Mouse (Mus musculus) right cerebral cortex, postnatal 4 days (tissue): ENCODE results near the gene Ndfip2.

Experiments
- DNase-seq: peaks from one replicate; pipeline ENCODE4 v3.0.0-alpha.2; 2022

Ndfip2 gene

DNA sequence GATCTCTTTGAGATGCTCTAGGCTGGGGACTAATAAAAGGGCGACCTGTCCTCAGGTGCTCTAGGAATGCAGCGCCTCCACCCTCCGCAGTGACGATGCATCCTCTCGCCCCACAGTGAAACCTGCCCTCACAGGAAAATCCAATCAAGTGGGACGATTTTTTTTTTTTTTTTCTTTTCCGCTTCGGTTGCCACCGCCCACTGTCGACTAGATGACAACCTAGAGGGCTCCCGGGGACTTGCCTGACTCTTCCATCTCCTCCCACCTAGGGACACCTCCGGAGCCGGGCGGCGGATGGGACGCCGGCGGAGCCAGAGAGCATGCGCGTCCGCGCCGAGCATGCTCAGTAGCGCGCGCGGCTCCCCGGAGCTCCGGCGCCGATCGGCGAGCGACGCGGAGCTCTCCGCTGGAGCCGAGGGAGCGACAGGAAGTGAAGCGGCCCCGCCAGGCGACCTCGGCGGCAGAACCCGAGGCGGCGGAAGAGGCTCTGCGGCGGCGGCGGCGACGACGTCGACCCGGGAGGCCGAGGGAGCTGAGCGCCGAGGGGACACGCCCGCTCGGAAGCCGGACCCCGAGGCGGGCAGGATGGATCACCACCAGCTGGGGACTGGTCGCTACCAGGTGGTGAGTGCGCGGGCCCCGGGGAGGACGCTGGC is at the start of gene Ndfip2:
Gene Ndfip2 (plus strand): TSS at position 195 of the 656 bp plus-strand sequence.
- peak; percentile 82 for DNase-seq

DNA sequence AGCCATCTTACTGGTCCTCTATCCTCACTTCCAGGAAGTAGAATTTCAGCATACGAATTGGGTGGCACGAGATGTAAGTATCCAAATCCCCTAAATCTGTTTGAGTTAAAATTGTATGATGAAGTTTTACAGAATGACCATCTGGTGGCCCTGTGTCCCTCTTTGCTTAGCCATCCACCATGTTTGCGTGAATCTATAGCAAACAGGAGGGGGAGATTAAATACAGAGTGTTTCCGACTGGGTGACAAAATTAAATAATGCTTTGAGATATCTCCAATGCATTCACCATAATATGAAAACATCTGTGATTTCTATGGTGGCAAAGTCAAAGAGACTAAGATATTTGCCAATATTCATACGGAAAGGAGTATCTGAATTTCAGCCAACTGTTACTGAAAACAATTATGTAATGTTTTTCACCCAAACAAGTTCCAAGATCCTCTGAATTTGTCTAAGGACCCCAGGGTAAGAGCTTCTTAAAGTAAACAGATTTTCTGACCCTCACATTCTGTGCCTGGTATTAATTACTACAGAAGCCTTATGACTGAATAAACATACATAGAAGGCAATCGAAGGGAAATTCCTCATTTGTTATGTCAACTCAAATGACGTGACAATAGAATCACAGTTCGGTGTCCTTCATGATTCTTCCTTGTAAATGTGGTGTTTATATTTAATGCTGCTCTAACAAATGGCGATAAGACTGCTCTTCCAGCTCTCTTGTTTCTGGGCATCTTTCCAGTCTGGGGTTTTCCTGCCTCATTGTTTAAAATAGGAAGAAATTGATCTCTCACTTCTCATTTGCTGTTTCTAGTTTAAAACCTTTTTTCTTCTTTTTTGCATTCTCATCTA is 38.6 kb upstream of the Ndfip2 start:
- DNase-seq = no peak

DNA sequence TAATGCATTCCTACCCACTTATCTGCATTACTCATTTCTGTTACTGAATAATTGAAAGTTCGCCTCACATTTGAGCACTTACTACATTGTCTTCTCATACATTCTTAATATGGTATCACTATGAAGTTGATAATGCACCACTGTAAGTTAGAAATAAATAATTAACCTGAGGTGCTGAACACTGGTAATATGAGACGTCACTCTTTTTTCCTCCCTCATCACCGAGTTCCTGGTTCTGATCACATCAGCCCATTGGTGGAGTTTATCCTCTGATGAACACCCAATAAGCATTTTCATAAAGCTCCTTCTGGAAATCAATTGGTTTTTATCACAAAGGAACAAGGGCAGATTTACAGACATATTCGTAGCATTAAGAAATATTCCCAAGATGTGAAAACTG is 36.1 kb upstream of the Ndfip2 start:
- DNase-seq = no peak

DNA sequence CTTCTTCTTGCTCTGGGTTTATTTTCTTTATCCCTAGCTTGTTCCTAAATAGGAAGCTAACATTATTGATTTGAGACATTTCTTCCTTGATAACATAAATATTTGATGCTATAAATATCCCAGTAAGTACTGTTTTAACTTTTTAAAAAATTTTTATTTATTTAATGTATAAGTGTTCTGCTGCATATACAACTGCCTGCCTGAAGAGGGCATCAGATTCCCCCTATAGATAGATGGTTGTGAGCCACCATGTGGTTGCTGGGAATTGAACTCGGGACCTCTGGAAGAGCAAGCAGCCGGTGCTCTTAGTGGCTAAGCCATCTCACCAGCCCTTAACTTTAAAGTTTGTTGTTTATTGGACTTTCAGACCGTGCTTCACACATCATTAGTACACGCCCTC is 32.6 kb upstream of the Ndfip2 start:
- DNase-seq = no peak

DNA sequence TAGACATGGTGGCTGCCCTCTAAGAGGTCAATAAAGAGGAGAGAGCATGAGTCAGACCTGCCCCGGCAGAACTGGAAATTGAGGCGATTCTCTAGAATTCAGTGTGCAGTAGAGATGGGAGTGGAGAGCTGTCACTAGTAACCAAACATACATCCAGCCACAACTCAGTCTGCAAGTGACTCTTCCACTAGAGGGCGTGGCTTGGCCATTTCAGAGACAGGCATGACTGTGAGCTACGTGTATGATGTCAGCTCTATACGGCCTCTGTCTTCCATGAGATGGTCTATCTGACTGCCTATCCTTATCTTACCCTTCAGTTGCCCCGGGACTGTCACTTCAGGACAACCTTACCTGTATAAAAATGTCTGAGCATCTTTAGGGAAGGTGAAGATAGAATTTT is 26.0 kb upstream of the Ndfip2 start:
- DNase-seq = no peak

DNA sequence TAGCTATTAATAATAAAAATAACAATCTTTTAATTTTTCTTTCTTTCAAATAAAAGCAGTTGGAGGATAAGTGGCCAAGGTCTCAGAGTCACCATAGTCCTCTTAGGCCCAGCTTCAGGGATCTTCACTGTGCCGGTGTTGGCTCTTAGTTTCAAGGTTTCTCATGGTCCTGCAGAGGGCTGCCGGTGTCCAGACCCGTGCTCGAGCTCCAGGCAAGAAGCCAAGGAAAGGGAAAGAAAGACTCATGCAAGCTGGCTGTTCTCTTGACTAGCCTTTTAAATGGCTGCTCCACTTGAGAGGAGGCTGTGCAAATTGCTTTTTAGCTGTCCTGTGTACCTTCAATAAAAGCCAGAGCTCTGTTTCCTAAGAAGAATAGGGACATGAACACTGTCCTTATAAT is 21.8 kb upstream of the Ndfip2 start:
- no peak for DNase-seq

DNA sequence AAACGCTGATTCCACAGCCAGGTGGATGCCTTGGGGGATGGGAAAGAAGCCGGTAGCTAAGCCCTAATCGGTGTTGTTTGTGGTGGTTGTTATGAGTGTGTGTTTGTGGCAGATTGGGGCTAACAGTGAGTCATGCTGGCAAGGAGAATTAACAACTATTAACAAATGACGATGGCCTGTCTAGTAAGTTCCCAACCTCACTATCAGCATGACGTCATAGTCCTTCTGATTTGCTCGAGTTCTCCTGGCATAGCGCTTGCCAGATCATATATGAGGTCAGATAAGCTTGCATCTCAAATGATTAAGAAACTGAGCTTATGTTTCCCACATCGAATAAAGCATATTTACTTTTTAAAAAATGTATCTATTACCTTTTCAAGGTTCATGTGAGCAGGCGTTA is 20.6 kb upstream of the Ndfip2 start:
- no peak for DNase-seq

DNA sequence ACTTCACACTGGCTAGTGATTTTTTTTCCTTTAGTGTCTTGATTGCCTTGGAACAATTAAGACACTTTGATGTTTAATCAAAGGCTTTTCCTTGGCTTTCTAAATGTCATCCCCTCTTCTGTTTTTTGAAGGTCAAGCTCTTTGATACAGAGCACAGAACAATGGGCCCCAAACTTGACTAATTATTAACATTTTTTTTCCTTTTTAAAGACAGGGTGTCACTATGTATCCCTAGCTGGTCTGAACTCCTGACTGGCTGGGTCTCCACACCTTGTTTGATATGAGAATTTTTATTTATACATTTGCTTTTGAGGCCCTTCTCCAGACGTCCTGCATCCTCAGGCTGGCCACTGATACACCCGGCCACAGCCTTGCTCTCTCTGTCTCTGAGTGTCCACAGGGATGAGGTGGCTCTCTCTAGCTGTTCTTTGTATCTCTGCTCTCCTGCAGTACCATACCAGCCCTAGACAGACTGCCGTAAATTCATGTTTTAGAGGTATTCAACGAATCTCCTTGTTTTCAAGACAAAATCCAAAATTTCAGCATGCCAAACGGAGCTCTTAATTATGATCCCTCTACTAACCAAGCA is 19.8 kb upstream of the Ndfip2 start:
- no peak for DNase-seq

DNA sequence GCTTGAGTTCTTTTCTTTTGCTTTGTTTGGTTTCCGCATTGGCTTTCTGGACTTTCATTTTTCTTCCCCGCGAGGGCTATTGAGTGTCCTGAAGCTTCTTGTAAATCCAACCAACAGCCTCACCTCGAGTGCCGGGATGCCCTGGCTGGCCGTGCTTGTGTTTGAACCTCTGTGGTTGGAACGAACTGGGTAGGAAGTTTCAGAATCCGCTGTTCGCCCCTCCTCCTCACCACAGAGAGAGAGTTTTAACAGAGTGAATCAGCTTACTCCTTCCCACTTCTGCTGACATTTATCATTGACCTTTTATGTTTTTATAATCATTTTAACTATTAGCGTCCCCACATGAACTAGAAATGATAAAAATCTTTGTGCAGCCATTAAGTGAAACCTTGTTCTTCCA is 18.3 kb upstream of the Ndfip2 start:
- no peak for DNase-seq

DNA sequence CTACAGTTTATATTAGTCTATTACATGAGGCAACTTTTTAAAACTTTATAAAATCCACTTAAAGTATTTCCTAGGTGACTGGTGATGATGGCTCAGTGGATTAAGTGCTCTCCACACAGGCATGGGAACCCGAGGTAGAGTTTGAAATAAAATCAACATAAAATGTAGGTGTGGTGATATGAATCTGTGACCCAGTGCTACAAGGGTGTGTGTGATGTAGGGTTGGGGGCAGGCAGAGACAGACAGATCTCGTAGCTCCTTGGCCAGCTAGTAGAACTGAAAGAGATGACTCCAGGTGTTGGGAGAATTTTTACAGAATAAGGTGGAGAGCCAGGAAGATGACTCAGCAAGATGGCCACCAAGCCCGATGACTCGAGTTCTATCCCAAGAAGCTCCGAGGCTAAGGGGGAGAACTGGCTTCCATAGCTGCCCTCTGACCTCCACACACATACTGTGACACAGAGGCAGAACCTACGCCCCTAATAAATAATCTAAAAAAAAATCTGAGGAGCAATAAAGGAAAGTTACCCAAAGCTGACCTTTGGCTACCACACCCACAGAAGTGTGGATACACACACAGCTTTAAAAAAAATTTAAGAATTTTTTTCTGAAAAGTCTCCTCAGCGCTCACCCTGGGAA is 14.4 kb upstream of the Ndfip2 start:
- DNase-seq = no peak

DNA sequence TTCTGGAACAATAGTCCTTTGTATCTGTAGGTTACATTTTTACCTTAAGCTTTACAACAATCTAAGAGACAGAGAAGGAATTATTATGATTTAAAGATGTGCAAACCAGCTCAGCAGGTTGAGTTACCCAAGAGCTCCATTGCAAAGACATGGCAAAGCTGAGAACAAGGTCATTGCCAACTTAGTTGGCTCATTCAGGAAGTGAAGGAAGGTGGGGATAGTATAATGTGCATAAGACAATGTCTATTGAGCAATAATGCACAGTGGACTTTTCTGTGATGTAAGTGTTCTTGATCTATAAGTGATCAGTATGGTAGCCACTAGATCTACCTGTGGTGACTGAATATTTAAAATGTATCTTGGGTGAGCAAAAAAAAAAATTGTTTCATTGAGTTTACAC is 7.3 kb upstream of the Ndfip2 start:
- no peak for DNase-seq

DNA sequence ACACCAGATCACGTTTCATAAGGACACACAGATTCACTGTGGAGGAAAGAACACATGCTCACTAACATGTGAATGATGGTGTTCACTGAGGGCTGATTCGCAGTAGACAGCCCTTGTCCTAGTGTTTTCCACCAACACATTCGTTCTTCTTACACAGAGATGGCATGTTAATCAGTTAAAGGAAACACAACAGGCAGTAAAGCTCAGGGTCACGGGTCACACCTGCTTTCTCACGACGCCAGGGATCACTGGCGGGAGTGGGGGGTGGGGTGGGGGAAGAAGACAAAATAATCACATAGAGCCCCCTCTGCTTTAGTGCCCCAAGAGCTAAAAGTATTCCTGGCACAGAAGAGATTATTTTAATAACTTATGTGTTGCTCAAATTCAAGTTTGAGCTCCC is 5.1 kb upstream of the Ndfip2 start:
- no peak for DNase-seq

DNA sequence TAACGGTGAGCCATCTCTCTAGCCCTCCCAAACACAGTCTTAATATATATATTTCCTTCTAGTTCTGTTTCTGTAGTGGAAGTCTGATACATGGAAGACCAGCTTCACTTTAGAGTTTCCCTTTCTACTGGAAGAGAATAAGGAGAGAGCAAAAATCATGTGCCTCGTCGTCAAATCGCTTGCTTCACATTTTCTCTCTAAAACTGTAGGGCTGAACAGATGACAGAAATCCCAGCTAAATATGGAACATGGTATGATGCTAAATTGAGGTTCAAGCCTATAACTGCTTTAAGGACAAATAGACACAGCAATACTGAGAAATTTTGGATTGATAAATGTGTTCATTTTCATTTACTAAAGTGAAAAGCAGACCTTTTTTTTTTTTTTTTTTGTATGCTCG is 4.0 kb upstream of the Ndfip2 start:
- no peak for DNase-seq

DNA sequence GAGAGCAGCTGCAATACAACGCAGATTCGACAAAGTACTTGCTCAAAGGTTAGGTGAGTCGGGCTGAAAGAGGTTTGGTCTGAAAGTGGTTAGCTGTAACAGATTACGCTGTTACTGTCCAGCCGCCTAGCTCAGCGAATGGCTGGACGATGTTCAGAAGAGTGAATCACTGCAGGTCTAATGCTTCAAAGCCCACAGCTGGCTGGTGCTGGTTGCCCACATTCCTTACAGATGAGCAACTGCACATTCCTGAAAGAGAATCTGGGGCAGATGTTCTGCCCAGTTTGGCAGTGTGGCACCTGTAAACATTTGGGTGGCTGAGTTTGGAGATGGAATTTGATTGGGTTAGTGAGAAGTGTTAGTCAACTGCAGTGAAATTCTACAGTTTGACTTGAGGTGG is 2.8 kb upstream of the Ndfip2 start:
- no peak for DNase-seq

DNA sequence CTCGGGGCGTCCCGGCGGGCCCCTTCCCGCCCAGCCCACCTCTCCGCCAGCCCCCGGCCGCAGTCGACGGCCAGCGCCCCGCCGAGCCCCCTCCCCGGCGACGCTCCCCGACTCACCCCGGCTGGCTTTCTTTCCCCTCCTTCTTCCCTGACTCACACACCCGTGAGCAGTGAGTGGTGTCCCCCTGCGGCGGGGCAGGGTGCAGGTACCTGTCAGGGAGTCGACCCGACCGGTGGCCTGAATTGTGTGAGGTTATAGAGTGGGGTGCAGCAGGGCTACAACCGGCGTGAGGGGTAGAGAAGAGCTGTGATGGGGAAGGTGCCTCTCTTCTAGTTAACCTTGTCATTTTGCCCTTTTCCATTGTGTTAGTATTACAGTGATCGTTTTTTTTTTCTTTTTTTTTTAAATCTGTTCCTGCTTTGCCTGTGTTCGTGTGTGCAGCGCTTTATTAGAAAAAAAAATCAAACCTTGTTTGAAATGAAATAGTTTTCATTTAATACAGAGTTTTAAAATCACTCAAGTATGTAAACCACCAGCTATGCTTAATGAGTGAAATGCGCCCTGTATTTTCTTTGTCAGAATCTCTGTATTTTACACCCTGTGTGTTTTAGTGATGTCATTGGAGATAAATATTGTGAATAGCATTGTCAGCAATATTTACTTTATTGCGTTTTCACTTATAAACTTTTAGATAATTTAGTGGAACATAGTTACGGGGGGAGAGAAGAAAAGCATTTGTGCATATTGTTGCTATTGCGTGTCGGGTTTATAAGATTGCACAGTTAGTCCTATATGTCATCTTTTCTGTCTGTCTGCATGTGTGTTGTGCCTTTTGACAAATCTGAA is 885 bp downstream of the Ndfip2 start:
- DNase-seq = peak; percentile 35

DNA sequence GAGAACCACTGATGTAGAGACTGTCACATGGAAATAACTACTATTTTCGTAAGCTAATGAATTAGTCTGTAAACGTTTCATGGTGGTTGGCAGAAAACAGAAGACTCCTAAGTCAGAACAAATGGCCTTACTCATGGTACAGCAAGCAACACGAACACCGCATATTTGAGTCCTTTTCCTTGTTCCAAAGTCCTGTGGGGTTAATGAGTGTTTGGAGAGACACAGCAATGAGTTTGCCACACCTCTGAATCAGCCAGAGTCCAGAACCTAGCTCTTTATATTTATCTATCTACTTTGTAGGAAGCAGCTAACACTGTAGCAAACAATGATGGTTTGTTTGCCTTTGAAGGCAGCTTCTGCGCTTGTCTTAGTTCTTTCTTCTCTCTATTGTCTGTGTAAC is 4.5 kb downstream of the Ndfip2 start:
- DNase-seq = no peak

DNA sequence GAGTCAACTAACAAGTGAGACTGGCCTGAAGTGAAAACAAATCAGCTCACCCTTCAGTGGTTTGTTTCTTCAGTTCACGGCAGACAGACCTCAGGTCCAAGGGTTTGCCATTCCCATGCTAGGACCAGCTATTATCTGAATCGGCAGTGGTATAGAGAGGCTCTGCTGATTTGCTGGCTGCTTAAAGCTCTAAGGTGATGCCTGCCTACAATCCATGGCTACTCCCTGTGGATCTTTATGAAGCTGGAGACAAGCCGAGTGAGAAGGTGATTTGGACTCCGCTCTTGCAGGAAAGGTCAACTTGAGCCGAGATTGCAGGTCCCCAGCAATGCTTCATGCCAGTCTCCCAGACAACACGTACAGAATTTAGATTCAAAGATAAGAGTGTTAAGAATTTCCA is 8.7 kb downstream of the Ndfip2 start:
- no peak for DNase-seq

DNA sequence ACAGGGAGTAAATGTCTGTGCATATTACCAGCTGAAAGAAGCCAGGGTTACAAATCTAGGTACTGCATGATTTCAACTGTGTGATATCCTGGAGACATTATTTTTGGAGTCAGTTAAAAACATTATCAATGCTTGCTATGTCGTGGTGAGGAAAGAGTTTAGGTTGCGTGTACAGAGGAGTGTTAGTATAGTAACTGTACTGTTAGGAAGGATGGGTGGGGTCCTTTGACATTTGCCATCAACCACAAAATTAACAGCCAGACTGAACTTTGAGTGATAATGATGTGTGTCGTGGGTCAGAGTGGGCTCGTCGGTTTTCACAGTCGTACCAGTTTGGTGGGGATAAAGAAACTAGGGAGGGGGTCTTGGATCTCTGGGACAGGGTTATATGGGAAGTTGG is 13.7 kb downstream of the Ndfip2 start:
- no peak for DNase-seq

DNA sequence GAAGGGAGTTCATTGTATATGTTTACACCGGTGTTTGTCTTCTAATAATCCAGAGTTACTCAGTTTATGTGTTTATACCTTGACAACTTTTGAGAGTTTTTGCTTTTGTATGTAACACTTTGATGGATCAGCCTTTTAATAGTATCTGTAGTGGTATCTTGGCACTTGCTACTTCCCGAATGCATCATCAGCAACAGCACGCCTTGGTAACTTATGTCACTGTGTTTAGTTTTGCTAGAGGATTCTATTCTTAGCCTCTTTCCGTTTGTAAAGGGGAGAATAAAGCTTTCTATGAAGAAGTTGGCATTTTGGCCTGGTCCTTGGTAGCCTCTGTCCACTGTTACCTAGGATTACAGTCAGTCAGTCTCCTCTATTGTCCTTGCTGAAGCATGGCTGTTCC is 14.2 kb downstream of the Ndfip2 start:
- no peak for DNase-seq

DNA sequence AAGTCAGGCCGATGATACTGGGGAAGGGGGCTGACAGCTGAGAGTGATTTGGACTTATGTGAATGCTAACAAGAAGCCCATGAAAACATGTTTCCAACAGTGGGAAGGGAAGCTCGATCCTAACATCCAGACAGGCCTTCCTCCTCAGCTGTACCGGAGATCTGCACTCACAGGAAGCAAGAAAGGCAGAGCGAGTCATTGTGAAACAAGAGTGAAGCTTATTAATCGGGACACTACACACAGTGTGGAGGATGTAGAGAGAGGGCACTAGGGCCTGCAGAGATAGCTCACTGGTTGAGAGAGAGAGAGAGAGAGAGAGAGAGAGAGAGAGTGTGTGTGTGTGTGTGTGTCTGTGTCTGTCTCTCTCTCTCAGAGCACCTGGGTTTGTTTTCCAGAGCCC is 16.8 kb downstream of the Ndfip2 start:
- no peak for DNase-seq

DNA sequence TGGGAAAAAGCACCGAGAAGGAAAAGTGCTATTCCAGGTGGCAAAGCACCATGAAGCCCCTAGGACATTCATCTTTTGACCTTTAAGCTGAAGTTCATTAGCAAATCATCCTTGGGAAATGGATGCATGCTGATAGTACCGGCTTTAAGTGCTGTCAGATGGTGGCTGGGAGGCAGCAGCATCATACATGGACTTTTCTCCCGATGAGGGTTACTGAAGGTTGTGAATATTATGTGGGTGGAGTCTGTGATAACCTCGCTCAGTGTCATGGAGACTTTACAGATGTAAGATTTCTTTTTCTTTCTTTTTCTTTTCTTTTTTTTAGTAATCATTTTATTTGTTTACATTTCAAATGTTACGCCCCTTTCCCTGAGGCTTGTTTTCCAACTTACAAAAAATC is 18.9 kb downstream of the Ndfip2 start:
- no peak for DNase-seq

DNA sequence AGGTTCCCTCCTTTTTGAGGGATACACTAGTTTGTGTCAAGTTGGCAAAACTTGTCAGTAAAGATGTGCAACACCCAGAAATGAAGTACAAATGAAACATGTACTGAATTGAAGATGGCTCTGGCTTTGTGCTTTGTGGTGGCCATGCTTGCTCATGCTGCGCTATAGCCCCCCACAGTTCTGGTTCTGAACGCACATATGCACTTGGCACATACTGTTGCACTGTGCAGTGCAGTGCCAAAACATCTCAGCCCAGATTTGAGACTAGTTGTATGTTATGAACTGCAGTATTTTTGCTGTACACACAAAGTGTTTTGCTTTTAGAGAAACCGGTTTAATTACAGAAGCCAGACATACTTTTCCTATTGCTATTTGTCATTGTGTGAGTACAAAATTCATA is 25.7 kb downstream of the Ndfip2 start:
- DNase-seq = no peak

DNA sequence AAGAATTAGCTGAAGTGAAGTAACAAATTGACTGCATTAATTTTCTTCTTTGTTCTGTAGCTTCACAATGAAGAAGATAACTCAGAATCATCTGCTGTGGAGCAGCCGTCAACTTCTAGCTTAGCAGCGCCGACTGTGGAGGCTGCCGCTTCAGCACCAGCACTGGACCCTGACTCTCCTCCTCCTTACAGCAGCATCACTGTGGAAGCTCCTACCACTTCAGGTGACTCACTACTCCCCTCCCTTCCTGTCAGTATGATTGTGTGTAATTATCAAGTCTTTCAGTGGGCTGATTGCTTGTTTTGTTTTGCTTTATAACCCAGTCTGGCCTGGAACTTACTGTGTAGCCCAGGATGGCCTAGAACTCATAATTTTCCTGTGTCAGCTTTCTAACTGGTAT is 29.2 kb downstream of the Ndfip2 start:
- DNase-seq = no peak
